Mouse (Mus musculus): ENCODE measurements at regions not wholly inside any gene's neighbourhood (a gene's known extent, or its start where the extent isn't known, plus 50 kb on each side); places are given as distances from the start of the nearest gene placed in this dataset.

DNA sequence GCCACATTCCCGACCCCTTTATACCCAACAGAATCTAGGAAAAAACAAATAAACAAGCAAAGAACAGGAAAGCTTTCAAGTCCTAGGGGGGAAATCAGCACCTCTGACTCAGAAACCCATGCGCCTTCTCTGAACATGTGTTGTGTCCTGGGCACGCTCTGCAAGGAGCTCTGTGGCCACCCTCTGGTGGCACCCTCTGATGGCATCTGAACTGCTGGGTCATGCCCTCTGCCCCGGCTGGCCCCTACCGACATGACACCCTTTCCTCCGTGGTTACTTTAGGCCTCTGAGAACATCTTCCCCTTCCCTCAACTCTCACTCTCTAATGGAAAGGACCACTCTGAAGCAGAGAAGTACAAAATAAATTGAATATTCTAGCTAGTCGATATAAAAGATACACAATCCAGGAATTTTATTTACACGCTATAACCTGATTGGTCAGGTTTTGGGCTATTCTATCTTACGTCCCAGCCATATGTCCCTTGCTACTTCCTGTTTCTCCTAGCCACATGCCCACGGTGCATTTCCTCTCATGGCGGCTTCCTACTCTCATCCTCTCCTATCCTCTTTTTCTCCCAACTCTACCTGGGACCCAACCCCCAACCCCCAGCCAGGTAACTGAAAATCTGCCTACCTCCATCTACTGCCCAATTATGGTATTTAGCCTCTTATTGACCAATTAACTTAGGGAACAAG, 248.5 kb downstream of the Setd4 start:
- no peak overlapping the region for H3K4me3 ChIP-seq (ENCODE audit: low read depth, low read length)
- DNase-seq (ENCODE audit: low spot score) (no peak), ATAC-seq (replicated peaks; ENCODE audit: low FRiP score, low TSS enrichment, low read depth) (no peak)
- H3K9ac ChIP-seq (ENCODE audit: low read length): no peak overlapping the region
- no peaks in the 10 kb centered on the region for H3K27me3 ChIP-seq (replicated peaks; ENCODE audit: control insufficient read depth, insufficient read depth, low read length)
- no peak overlapping the region for H3K27ac ChIP-seq (ENCODE audit: low read depth)
- 85% methylated on average over 11 of the region's 11 CpGs for WGBS
- no peaks in the 10 kb centered on the region for H3K4me1 ChIP-seq (replicated peaks; ENCODE audit: control insufficient read depth, insufficient read depth, low read length)
- H3K9me3 ChIP-seq (ENCODE audit: control insufficient read depth, low read length): no peaks in the 10 kb centered on the region
- H3K36me3 ChIP-seq (ENCODE audit: control insufficient read depth, insufficient read depth, low read length): no peaks in the 10 kb centered on the region
- no peak overlapping the region for H3K4me2 ChIP-seq (ENCODE audit: low read length)

DNA sequence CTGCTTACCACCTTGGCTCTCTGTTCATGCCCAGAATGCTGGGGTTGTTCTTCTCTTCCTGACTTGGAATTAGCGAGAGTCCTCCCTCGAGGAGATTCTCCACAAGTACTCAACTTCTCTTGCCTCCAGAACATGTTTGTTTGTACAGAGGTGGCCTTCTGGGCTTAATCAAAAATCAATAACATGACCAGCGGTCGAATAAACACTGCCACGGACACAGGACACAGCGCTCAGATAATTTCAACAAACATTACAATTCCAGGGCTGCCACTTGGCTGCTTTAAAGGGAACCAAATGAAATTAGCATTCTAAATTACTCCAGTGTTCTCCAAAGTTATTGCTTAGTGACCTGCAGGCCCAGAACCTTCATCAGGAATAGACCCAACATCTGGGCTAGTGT, 249.9 kb downstream of the Setd4 start:
- H3K9me3 ChIP-seq (ENCODE audit: control insufficient read depth, low read length): no peaks in the 10 kb centered on the region
- no peaks in the 10 kb centered on the region for H3K4me1 ChIP-seq (replicated peaks; ENCODE audit: control insufficient read depth, insufficient read depth, low read length)
- 34% methylated on average over 6 of the region's 6 CpGs for WGBS
- no peak overlapping the region for H3K4me3 ChIP-seq (ENCODE audit: low read depth, low read length)
- no peak for ATAC-seq (replicated peaks; ENCODE audit: low FRiP score, low TSS enrichment, low read depth)
- H3K9ac ChIP-seq (ENCODE audit: low read length): no peak overlapping the region
- no peaks in the 10 kb centered on the region for H3K27me3 ChIP-seq (replicated peaks; ENCODE audit: control insufficient read depth, insufficient read depth, low read length)
- no peak overlapping the region for H3K4me2 ChIP-seq (ENCODE audit: low read length)
- H3K36me3 ChIP-seq (ENCODE audit: control insufficient read depth, insufficient read depth, low read length): no peaks in the 10 kb centered on the region
- no peak overlapping the region for H3K27ac ChIP-seq (ENCODE audit: low read depth)
- DNase-seq (ENCODE audit: low spot score): no peak

DNA sequence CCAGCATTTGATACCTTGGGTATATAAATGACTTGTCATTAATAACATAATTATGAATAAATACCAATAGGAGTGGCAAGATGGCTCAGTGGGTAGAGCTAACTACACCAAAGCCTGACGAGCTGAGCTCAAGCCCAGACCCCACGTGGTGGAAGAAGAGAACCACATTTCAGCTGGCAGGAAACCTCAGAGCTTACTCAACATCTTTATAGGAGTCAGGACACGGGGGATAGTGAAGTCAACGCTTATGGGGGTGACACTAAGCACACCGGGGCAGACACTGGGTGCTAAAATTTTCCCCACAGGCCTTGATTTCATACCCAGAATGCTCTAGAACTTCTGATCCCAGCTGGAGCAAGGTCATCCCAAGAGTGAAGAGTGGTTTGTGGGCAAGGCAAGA, 259.3 kb downstream of the Setd4 start:
- H3K4me3 ChIP-seq (ENCODE audit: low read depth, low read length): no peak overlapping the region
- H3K36me3 ChIP-seq (ENCODE audit: control insufficient read depth, insufficient read depth, low read length): no peaks in the 10 kb centered on the region
- 85% methylated on average over 5 of the region's 5 CpGs for WGBS
- H3K9me3 ChIP-seq (ENCODE audit: control insufficient read depth, low read length): no peaks in the 10 kb centered on the region
- no peak overlapping the region for H3K4me2 ChIP-seq (ENCODE audit: low read length)
- H3K27me3 ChIP-seq (replicated peaks; ENCODE audit: control insufficient read depth, insufficient read depth, low read length): no peaks in the 10 kb centered on the region
- DNase-seq (ENCODE audit: low spot score) (no peak), ATAC-seq (replicated peaks; ENCODE audit: low FRiP score, low TSS enrichment, low read depth) (no peak)
- no peak overlapping the region for H3K27ac ChIP-seq (ENCODE audit: low read depth)
- H3K4me1 ChIP-seq (replicated peaks; ENCODE audit: control insufficient read depth, insufficient read depth, low read length): no peaks in the 10 kb centered on the region
- H3K9ac ChIP-seq (ENCODE audit: low read length): no peak overlapping the region

DNA sequence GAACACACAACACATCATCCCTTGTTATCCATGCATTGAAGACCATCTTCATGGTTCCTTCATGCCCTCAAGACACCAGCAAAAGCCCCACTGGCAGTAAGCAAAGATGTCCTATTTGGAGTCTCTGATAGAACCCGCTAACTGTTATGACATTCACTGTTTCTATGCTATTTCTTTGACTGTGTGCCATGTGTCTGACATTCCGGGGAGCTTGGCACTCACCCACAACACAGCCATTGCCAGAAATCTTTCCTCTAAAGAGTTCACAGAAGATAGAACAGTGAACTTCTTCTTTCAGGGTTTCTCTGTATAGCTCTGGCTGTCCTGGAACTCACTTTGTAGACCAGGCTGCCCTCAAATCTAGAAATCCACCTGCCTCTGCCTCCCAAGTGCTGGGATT, 261.2 kb downstream of the Setd4 start:
- Histone ChIP-seq H3K9ac (ENCODE audit: low read length) (no peak overlapping the region), H3K36me3 (ENCODE audit: control insufficient read depth, insufficient read depth, low read length) (no peaks in the 10 kb centered on the region), H3K4me2 (ENCODE audit: low read length) (no peak overlapping the region), H3K4me3 (ENCODE audit: low read depth, low read length) (no peak overlapping the region), H3K4me1 (replicated peaks; ENCODE audit: control insufficient read depth, insufficient read depth, low read length) (no peaks in the 10 kb centered on the region), H3K27me3 (replicated peaks; ENCODE audit: control insufficient read depth, insufficient read depth, low read length) (no peaks in the 10 kb centered on the region), H3K27ac (ENCODE audit: low read depth) (no peak overlapping the region), H3K9me3 (ENCODE audit: control insufficient read depth, low read length) (no peaks in the 10 kb centered on the region)
- no peak for ATAC-seq (replicated peaks; ENCODE audit: low FRiP score, low TSS enrichment, low read depth)
- no peak for DNase-seq (ENCODE audit: low spot score)
- WGBS: 87% methylated on average over 2 of the region's 2 CpGs

DNA sequence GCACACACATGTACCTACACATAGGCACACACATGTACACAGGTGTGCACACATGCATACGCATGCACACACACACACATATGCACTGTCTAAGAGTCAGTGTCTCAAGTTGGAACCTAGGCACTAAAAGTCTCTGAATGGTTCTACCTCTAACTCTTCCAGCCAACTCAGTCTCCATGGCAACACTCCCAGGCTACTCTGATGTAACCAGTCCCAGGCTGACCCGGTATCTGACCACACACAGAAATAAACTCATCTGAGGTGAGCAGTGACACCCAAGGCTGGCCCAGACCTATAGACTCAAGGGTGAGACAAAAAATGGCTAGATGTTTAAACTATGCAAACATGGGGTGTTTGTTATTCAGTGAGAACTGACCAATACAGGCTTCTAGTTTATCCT, 262.1 kb downstream of the Setd4 start:
- no peak overlapping the region for H3K27ac ChIP-seq (ENCODE audit: low read depth)
- H3K4me2 ChIP-seq (ENCODE audit: low read length): no peak overlapping the region
- no peak overlapping the region for H3K9ac ChIP-seq (ENCODE audit: low read length)
- no peak overlapping the region for H3K4me3 ChIP-seq (ENCODE audit: low read depth, low read length)
- H3K36me3 ChIP-seq (ENCODE audit: control insufficient read depth, insufficient read depth, low read length): no peaks in the 10 kb centered on the region
- no peaks in the 10 kb centered on the region for H3K4me1 ChIP-seq (replicated peaks; ENCODE audit: control insufficient read depth, insufficient read depth, low read length)
- WGBS: 79% methylated on average over 2 of the region's 2 CpGs
- DNase-seq (ENCODE audit: low spot score) (no peak), ATAC-seq (replicated peaks; ENCODE audit: low FRiP score, low TSS enrichment, low read depth) (no peak)
- H3K27me3 ChIP-seq (replicated peaks; ENCODE audit: control insufficient read depth, insufficient read depth, low read length): no peaks in the 10 kb centered on the region
- H3K9me3 ChIP-seq (ENCODE audit: control insufficient read depth, low read length): no peaks in the 10 kb centered on the region

DNA sequence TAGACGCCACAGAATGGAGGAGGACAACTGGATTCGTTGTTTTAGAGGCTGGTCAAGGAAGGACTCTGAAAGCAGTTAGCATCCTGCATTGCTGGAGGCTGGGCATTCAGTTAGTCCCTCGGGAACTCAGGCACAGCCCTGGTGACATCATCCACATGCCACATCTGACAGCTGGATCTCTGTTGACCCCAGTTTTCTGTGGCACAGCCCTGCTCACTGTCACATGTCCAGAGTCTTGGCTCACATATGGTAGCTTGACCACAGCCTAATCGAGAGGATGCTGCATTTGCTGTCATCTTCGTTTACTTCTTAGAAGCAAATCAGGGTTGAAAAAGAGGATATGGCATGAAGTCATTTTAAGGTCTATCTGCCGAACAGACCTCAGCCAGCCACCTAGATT, 265.1 kb downstream of the Setd4 start:
- Histone ChIP-seq H3K4me1 (replicated peaks; ENCODE audit: control insufficient read depth, insufficient read depth, low read length) (no peaks in the 10 kb centered on the region), H3K4me2 (ENCODE audit: low read length) (no peak overlapping the region), H3K4me3 (ENCODE audit: low read depth, low read length) (no peak overlapping the region), H3K27me3 (replicated peaks; ENCODE audit: control insufficient read depth, insufficient read depth, low read length) (no peaks in the 10 kb centered on the region), H3K27ac (ENCODE audit: low read depth) (no peak overlapping the region), H3K9me3 (ENCODE audit: control insufficient read depth, low read length) (no peaks in the 10 kb centered on the region), H3K36me3 (ENCODE audit: control insufficient read depth, insufficient read depth, low read length) (no peaks in the 10 kb centered on the region), H3K9ac (ENCODE audit: low read length) (no peak overlapping the region)
- ATAC-seq (replicated peaks; ENCODE audit: low FRiP score, low TSS enrichment, low read depth) (no peak), DNase-seq (ENCODE audit: low spot score) (no peak)
- 64% methylated on average over 6 of the region's 6 CpGs for WGBS

DNA sequence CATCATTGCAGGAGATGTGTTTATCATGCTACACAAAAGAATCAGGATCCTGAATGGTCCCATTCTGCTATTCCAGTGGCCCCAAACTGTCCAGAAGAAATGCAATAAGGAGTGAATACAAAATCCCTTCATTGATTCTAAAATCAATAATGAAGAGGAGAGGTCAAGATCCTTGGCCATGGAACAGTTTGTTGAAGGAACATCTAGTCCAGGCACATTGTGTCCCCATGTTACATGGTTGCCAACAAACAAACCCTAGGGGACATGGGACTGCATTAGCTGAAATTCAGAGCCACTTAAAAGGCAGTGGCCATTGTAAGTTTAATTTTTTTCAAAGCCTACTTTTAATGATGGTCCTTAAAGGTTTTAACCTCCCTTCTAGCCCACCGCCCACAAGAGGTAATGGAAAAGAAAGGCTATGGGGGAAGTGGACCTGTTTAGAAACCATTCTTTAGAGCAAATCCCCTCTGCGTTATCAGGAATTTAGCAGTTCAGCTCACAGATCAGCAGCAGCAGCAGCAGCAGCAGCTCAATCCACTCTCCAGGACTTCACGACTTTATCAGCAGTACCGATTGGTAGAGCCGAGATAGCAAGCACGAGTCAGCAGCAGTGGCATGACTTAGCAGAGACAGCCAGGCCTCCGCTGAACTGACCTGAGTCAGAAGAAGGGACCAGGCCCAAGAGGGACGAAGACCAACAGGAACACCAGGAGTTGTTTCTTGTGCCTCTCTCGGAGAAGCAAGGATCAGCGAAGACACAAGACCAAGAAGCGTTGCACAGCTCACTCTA, 268.3 kb downstream of the Setd4 start:
- ATAC-seq (replicated peaks; ENCODE audit: low FRiP score, low TSS enrichment, low read depth): no peak
- no peak overlapping the region for H3K27ac ChIP-seq (ENCODE audit: low read depth)
- H3K4me1 ChIP-seq (replicated peaks; ENCODE audit: control insufficient read depth, insufficient read depth, low read length): no peaks in the 10 kb centered on the region
- no peak overlapping the region for H3K9ac ChIP-seq (ENCODE audit: low read length)
- H3K4me2 ChIP-seq (ENCODE audit: low read length): no peak overlapping the region
- no peaks in the 10 kb centered on the region for H3K27me3 ChIP-seq (replicated peaks; ENCODE audit: control insufficient read depth, insufficient read depth, low read length)
- no peak for DNase-seq (ENCODE audit: low spot score)
- WGBS: 84% methylated on average over 11 of the region's 11 CpGs
- no peaks in the 10 kb centered on the region for H3K9me3 ChIP-seq (ENCODE audit: control insufficient read depth, low read length)
- H3K36me3 ChIP-seq (ENCODE audit: control insufficient read depth, insufficient read depth, low read length): no peaks in the 10 kb centered on the region
- no peak overlapping the region for H3K4me3 ChIP-seq (ENCODE audit: low read depth, low read length)

DNA sequence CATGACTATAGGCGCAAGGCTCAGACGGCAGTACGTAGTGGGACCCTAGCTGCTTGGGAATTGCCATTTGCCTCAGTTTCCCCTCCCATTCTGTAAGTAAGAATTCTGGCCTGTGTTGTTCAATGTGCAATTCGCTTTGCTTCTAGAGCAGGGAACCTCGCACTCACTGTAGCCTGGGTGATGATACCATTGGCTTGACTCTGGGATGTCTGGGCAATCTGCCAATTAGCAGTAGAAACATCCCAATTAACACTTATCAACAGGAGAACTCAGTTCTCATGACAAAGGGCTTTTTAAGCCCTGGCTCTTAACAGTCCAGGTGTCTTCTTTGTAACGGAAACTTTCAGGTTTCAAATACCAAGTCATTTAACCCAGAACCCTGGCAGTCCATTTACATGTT, 270.2 kb downstream of the Setd4 start:
- no peak for ATAC-seq (replicated peaks; ENCODE audit: low FRiP score, low TSS enrichment, low read depth)
- H3K27ac ChIP-seq (ENCODE audit: low read depth): no peak overlapping the region
- no peaks in the 10 kb centered on the region for H3K9me3 ChIP-seq (ENCODE audit: control insufficient read depth, low read length)
- H3K4me1 ChIP-seq (replicated peaks; ENCODE audit: control insufficient read depth, insufficient read depth, low read length): no peaks in the 10 kb centered on the region
- no peaks in the 10 kb centered on the region for H3K27me3 ChIP-seq (replicated peaks; ENCODE audit: control insufficient read depth, insufficient read depth, low read length)
- H3K36me3 ChIP-seq (ENCODE audit: control insufficient read depth, insufficient read depth, low read length): no peaks in the 10 kb centered on the region
- no peak overlapping the region for H3K4me3 ChIP-seq (ENCODE audit: low read depth, low read length)
- H3K9ac ChIP-seq (ENCODE audit: low read length): no peak overlapping the region
- WGBS: 78% methylated on average over 6 of the region's 6 CpGs
- no peak for DNase-seq (ENCODE audit: low spot score)
- H3K4me2 ChIP-seq (ENCODE audit: low read length): no peak overlapping the region

Measured in intestine, embryonic 14.5 days (tissue).